In genomic region chr16:19848395-19848794, GRCm38 (mm10) we compare ENCODE assay signal across 11 mouse cellular contexts.
DNase-seq lines count a peak whose midpoint lies in the region; ATAC-seq and TF ChIP-seq lines count a peak whose summit lies in the region.
"Had no signal": no experiment of that assay in that cellular context is flagged by ENCODE, and none has a peak within 500 bp of the region (broad histone marks: within the 10 kb centered on the region; RNA-seq: fewer than 3 reads in every experiment).

No protein-coding gene starts in this region.

- intact Hi-C loops in heart, postnatal 10 days (cut with DNase I) = loop anchor here (1.0 kb wide), 1 partner anchor 124 kb away; no protein-coding TSS in a partner anchor

- TF ChIP-seq POLR2A in lung, adult 2 months (IDR thresholded peaks at IDR 0.05; ENCODE audit: borderline replicate concordance, extremely low read depth, low read depth, low read length) = no peak

- no peak overlapping the region for H3K4me3 ChIP-seq in forebrain, embryonic 13.5 days
- no peak overlapping the region for H3K4me3 ChIP-seq in forebrain, embryonic 15.5 days
- no peak overlapping the region for H3K4me3 ChIP-seq in lung, adult 2 months (replicated peaks; ENCODE audit: extremely low read depth, low read depth, low read length)

- H3K27ac ChIP-seq in forebrain, embryonic 13.5 days = no peak overlapping the region
- no peak overlapping the region for H3K27ac ChIP-seq in forebrain, embryonic 15.5 days (replicated peaks)
- H3K27ac ChIP-seq: macrophage had no signal

- H3K4me1 ChIP-seq in forebrain, embryonic 13.5 days = no peaks in the 10 kb centered on the region
- H3K4me1 ChIP-seq in forebrain, embryonic 15.5 days = no peaks in the 10 kb centered on the region
- H3K4me1 ChIP-seq in lung, adult 2 months (ENCODE audit: control insufficient read depth, insufficient read depth, low read length) = no peaks in the 10 kb centered on the region

- no peaks in the 10 kb centered on the region; the same call in 1 of the 2 replicates for H3K27me3 ChIP-seq in forebrain, embryonic 13.5 days
- H3K27me3 ChIP-seq in forebrain, embryonic 15.5 days = no peaks in the 10 kb centered on the region

- TF ChIP-seq CTCF in lung, adult 2 months (IDR thresholded peaks at IDR 0.05; ENCODE audit: insufficient read depth, low read length) = peak; percentile 28; the same call in 1 of the 2 replicates

- no peak overlapping the region for H3K9ac ChIP-seq in forebrain, embryonic 13.5 days
- H3K9ac ChIP-seq in forebrain, embryonic 15.5 days (replicated peaks) = no peak overlapping the region

- WGBS in forebrain, embryonic 13.5 days = 44% methylated on average over 1 of the region's 1 CpGs
- 42% methylated on average over 1 of the region's 1 CpGs for WGBS in forebrain, embryonic 15.5 days
- WGBS in lung, adult 2 months = 13% methylated on average over 1 of the region's 1 CpGs

- H3K36me3 ChIP-seq in forebrain, embryonic 13.5 days (ENCODE audit: poor library complexity, severe bottlenecking) = no peaks in the 10 kb centered on the region
- H3K36me3 ChIP-seq in forebrain, embryonic 15.5 days = no peaks in the 10 kb centered on the region

- ATAC-seq in forebrain, embryonic 13.5 days = 0 out of 2 replicates have a peak, but pooled peaks have one; percentile 27
- ATAC-seq in forebrain, embryonic 15.5 days (replicated peaks) = no peak
- peak; percentile 92 for ATAC-seq in neutrophil, adult 5-6 weeks (ENCODE audit: extremely low read depth, insufficient number of reproducible peaks, low FRiP score, poor library complexity, severe bottlenecking)
- ATAC-seq: forebrain, embryonic 16.5 days had no signal

- no peak for DNase-seq in lung, adult 2 months
- DNase-seq in lung, postnatal 10 days = no peak
- DNase-seq in adipocyte (ENCODE audit: low spot score) = peak; percentile 19
- DNase-seq in gastrocnemius, postnatal 25 days = no peak
- DNase-seq in heart, postnatal 10 days = no peak
- DNase-seq: heart, postnatal 36 days had no signal

- H3K4me2 ChIP-seq in forebrain, embryonic 13.5 days = no peak overlapping the region
- no peak overlapping the region for H3K4me2 ChIP-seq in forebrain, embryonic 15.5 days (replicated peaks)

- no peaks in the 10 kb centered on the region for H3K9me3 ChIP-seq in forebrain, embryonic 13.5 days (replicated peaks)
- H3K9me3 ChIP-seq in forebrain, embryonic 15.5 days = no peaks in the 10 kb centered on the region
